Mouse (Mus musculus): Measurements from ENCODE around the gene Try10.
"Not testable (repeated sequence)": the region's sequence is repeated elsewhere in the genome, so short reads cannot be mapped to it uniquely, and the experiment has no call there.

The Try10 gene

GRCm38 (mm10) chr6:41353932-41354331 is at the start of gene Try10:
TSS of gene Try10 (plus strand) at chr6:41354105.
- no peak for DNase-seq (ENCODE audit: low read depth, low spot score)

DNA sequence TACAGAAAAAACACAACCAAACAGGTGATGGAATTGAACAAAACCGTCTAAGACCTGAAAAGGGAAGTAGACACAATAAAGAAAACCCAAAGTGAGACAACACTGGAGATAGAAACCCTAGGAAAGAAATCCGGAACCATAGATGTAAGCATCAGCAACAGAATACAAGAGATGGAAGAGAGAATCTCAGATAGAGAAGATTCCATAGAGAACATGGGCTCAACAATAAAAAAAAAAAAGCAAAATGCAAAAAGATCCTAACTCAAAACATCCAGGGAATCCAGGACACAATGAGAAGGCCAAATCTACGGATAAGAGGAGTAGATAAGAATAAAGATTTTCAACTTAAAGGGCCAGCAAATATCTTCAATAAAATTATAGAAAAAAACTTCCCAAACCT is 37.2 kb upstream of the Try10 start, which contains the start of gene Try5:
Try5 (minus strand) TSS at position 101 of the 400 bp plus-strand sequence.
- DNase-seq (ENCODE audit: low read depth, low spot score), result not testable (repeated sequence)

GRCm38 (mm10) chr6:41373772-41374171 is 19.9 kb downstream of the Try10 start:
- not testable (repeated sequence) for DNase-seq (ENCODE audit: low read depth, low spot score)

GRCm38 (mm10) chr6:41377578-41377977 is 23.7 kb downstream of the Try10 start, which contains the start of gene Prss3:
TSS of gene Prss3 (minus strand) at chr6:41377678.
- DNase-seq (ENCODE audit: low read depth, low spot score), result not testable (repeated sequence)

GRCm38 (mm10) chr6:41386781-41387180 is 32.9 kb downstream of the Try10 start:
- no peak for DNase-seq (ENCODE audit: low read depth, low spot score)

DNA sequence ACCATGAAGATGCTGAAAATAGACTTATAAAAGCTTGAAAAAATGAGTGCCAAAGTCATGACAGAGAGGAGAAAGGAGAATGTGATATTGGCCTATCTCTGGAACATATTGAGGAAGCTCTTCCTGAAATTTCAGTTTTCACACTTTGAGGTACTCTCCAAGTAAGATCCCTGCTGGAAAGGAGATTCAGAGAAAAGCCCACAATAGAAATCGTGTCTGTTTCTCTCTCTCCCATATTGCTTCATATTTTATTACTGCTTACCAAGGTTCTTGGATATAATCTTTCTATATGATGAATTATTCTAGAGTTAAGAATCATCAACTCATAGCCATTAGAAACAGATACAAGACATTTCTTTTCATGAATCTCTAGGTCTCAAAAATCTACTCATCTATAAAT is 37.7 kb downstream of the Try10 start:
- DNase-seq (ENCODE audit: low read depth, low spot score), result not testable (repeated sequence)

DNA sequence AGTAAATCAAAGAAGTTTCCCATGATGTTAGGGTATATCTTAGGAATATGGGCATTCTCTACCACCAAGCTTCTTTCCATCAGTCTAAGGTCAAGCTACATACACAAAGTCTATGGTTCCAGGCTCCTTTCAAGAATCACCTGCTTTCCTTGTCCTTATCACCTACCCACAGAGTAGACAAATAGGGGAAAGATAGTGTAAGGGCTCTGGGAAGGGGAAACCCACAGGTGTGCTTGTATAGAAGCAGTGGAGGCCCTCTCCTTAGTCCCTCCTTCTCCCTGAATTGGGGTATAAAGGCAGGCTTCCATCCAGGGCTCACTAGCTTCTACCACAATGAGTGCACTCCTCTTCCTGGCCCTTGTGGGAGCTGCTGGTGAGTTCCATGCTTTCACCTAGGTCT is 38.2 kb downstream of the Try10 start, which contains the start of gene Gm5771:
Gm5771 (plus strand) TSS at position 301 of the 400 bp plus-strand sequence.
- not testable (repeated sequence) for DNase-seq (ENCODE audit: low read depth, low spot score)
